Mouse (Mus musculus): ENCODE results near the gene Fn3k. TPM values are rescaled to one million over a fixed set of nuclear protein-coding genes. Genes with fewer than 3 reads are reported as not detected.

Fn3k gene
- total and polyA plus RNA-seq, 3 experiments: 0.07 to 0.27 TPM; not detected in 1

GRCm38 (mm10) chr11:121390793-121391192 lies 43.9 kb upstream of the Fn3k start:
- Histone ChIP-seq H3K27me3 (ENCODE audit: control insufficient read depth in 1 of 2, insufficient read depth in 2 of 2, low read length in 2 of 2) (no peaks in the 10 kb centered on the region), H3K4me1 (ENCODE audit: control insufficient read depth in 1 of 2, insufficient read depth in 2 of 2, low read length in 2 of 2) (peaks cover 6 to 22% of the 10 kb centered on the region in 2 experiments), H3K36me3 (ENCODE audit: control insufficient read depth in 1 of 2, insufficient read depth in 2 of 2, low read length in 2 of 2) (peaks cover 0 to 7% of the 10 kb centered on the region in 2 experiments; a peak in 2 of 4 replicates), H3K79me2 (ENCODE audit: control insufficient read depth, insufficient read depth, low read length, poor library complexity) (no peaks in the 10 kb centered on the region), H3K9ac (ENCODE audit: control insufficient read depth, low read depth, low read length, poor library complexity, severe bottlenecking) (0 out of 2 replicates have a peak overlapping the region, but pooled peaks have one; percentile 24), H3K9me3 (replicated peaks; ENCODE audit: insufficient read depth, low read length) (no peaks in the 10 kb centered on the region), H3K4me3 (ENCODE audit: control insufficient read depth in 1 of 2, insufficient read depth in 1 of 2, low read depth in 2 of 2, low read length in 2 of 2) (no peak overlapping the region), H3K27ac (ENCODE audit: control insufficient read depth, low read depth, low read length) (peak overlapping the region; percentile 87)
- DNase-seq (ENCODE audit: low read depth, low spot score): peak; percentile 93
- TF ChIP-seq UBTF (IDR thresholded peaks at IDR 0.05; ENCODE audit: borderline replicate concordance, insufficient read depth, low read depth, low read length): no peak
- TF ChIP-seq CHD2 (IDR thresholded peaks at IDR 0.05; ENCODE audit: low read length): no peak
- peak in 1 of 2 experiments; percentile 40; a peak in 1 of 4 replicates for TF ChIP-seq POLR2A (IDR thresholded peaks at IDR 0.05; ENCODE audit: control insufficient read depth in 1 of 2, insufficient read depth in 1 of 2, low read depth in 1 of 2, low read length in 2 of 2, poor library complexity in 1 of 2)
- TF ChIP-seq ELF1 (IDR thresholded peaks at IDR 0.05; ENCODE audit: low read depth, low read length): 0 out of 2 replicates have a peak, but pooled peaks have one; percentile 44
- no peak for TF ChIP-seq RAD21 (IDR thresholded peaks at IDR 0.05; ENCODE audit: low read depth, low read length)
- peak; percentile 80 to 83 for TF ChIP-seq EP300 (IDR thresholded peaks at IDR 0.05; ENCODE audit: low read depth in 1 of 2, low read length in 2 of 2)
- peak; percentile 54; the same call in 1 of the 2 replicates for TF ChIP-seq TBP (IDR thresholded peaks at IDR 0.05; ENCODE audit: low read depth, low read length)
- TF ChIP-seq MAFK (IDR thresholded peaks at IDR 0.05; ENCODE audit: borderline replicate concordance, low read depth, low read length): 0 out of 2 replicates have a peak, but pooled peaks have one; percentile 23
- peak; percentile 46; the same call in 1 of the 2 replicates for TF ChIP-seq BHLHE40 (IDR thresholded peaks at IDR 0.05; ENCODE audit: borderline replicate concordance, low read depth, low read length)
- no peak for TF ChIP-seq POLR2AphosphoS5 (IDR thresholded peaks at IDR 0.05; ENCODE audit: borderline replicate concordance, low read depth, low read length)
- TF ChIP-seq MEF2A (IDR thresholded peaks at IDR 0.05; ENCODE audit: extremely low read depth, insufficient replicate concordance, low read depth, low read length, poor library complexity, severe bottlenecking): no peak
- TF ChIP-seq SIN3A (IDR thresholded peaks at IDR 0.05; ENCODE audit: low read length): peak; percentile 57; the same call in 1 of the 2 replicates
- no peak; the same call in 1 of the 2 replicates for TF ChIP-seq MAX (IDR thresholded peaks at IDR 0.05; ENCODE audit: low read length)
- peak; percentile 74 for TF ChIP-seq TCF12 (IDR thresholded peaks at IDR 0.05; ENCODE audit: low read depth, low read length)
- TF ChIP-seq ETS1 (IDR thresholded peaks at IDR 0.05; ENCODE audit: low read depth, low read length): peak; percentile 67
- peak; percentile 83 for TF ChIP-seq GATA1 (IDR thresholded peaks at IDR 0.05; ENCODE audit: low read depth, low read length)
- peak; percentile 42; the same call in 1 of the 2 replicates for TF ChIP-seq E2F4 (IDR thresholded peaks at IDR 0.05; ENCODE audit: borderline replicate concordance, low read depth, low read length)
- TF ChIP-seq NELFE (IDR thresholded peaks at IDR 0.05; ENCODE audit: low read depth, low read length): no peak
- 0 out of 2 replicates have a peak, but pooled peaks have one; percentile 20 for TF ChIP-seq MAZ (IDR thresholded peaks at IDR 0.05; ENCODE audit: low read depth, low read length)
- TF ChIP-seq HCFC1 (IDR thresholded peaks at IDR 0.05; ENCODE audit: low read depth, low read length): peak; percentile 59
- peak; percentile 19; the same call in 1 of the 2 replicates for TF ChIP-seq RCOR1 (IDR thresholded peaks at IDR 0.05; ENCODE audit: low read depth, low read length)
- TF ChIP-seq ZMIZ1 (IDR thresholded peaks at IDR 0.05; ENCODE audit: low read depth, low read length): no peak
- TF ChIP-seq TAL1 (IDR thresholded peaks at IDR 0.05; ENCODE audit: low read length): peak; percentile 71

Data from MEL (cell line).